Mouse (Mus musculus) E14TG2a.4 (cell line): Measurements from ENCODE around the gene Wdr82.

Experiments used
- H3K27me3 ChIP-seq: 2 replicates; pipeline ENCODE4 v1.6.1; 2014; ENCODE audit warnings: low read length, control low read depth; ENCODE audit not compliant: insufficient read depth
- H3K36me3 ChIP-seq: 2 replicates; pipeline ENCODE4 v1.6.1; 2014; ENCODE audit warnings: low read length, control low read depth; ENCODE audit not compliant: insufficient read depth
- H3K4me1 ChIP-seq: replicated peaks from 2 replicates; pipeline ENCODE4 v1.6.1; 2014; ENCODE audit warnings: low read depth, low read length, control low read depth
- H3K4me3 ChIP-seq: replicated peaks from 2 replicates; pipeline ENCODE4 v1.5.1; 2014; ENCODE audit warnings: mild to moderate bottlenecking, low read length
- H3K9me3 ChIP-seq: 2 replicates; pipeline ENCODE4 v1.6.1; 2014; ENCODE audit warnings: low read length, control low read depth
- CTCF ChIP-seq: conservative IDR thresholded peaks from 2 replicates; pipeline ENCODE4 v1.5.1; 2014; ENCODE audit warnings: low read length
- NANOG ChIP-seq: IDR thresholded peaks from 2 replicates; pipeline ENCODE4 v1.6.1; 2014; ENCODE audit warnings: borderline replicate concordance, low read length, mixed read lengths
- POU5F1 ChIP-seq: IDR thresholded peaks from 2 replicates; pipeline ENCODE4 v1.6.1; 2014; ENCODE audit warnings: low read length, borderline replicate concordance

Wdr82 gene

DNA sequence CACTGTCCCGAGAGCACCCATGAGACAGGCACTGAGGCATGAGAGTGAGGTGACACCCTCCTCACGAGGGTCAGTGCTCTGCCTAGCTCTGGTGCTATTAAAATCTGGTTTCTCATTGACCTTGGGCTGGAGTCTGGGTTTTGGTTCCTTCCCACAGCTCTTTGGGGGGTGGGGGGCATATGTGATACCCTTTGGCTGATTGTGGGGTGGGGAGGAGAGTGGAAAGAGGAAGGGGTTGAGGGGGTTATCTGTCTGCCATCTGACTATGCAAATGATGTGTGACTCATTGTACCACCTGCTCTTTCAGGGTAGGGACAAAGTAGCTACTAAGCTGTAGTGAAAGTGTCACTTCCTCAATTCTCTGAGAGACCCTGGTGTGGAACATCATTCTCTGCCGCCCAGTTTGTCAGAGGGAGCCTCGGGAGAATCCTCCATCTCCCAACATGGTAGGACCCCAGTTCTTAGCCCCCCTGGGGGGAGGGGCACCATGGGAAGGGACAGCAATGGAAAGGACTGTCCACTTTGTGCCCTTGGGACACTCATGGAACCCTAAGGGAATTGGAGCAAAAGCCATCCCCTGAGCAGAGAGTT lies 51.6 kb downstream of the Wdr82 start, which contains the start of gene Tlr9:
TSS of gene Tlr9 (plus strand) at position 338 of the 591 bp plus-strand sequence.
- H3K4me3 ChIP-seq, result no peak within 1 kb of the TSS
- no peaks in the 10 kb centered on the region for H3K36me3 ChIP-seq
- H3K9me3 ChIP-seq, result peaks cover 6% of the 10 kb centered on the region
- H3K4me1 ChIP-seq, result peaks cover 21% of the 10 kb centered on the region
- peaks cover 46% of the 10 kb centered on the region for H3K27me3 ChIP-seq
- no peak for TF ChIP-seq POU5F1
- TF ChIP-seq CTCF, result no peak
- no peak for TF ChIP-seq NANOG

GRCm38 (mm10) chr9:106222994-106223393 lies 52.3 kb downstream of the Wdr82 start:
- Histone ChIP-seq H3K27me3 (peaks cover 46% of the 10 kb centered on the region), H3K9me3 (peaks cover 6% of the 10 kb centered on the region), H3K36me3 (no peaks in the 10 kb centered on the region), H3K4me1 (peaks cover 25% of the 10 kb centered on the region), H3K4me3 (no peak overlapping the region)
- TF ChIP-seq NANOG, result no peak
- TF ChIP-seq POU5F1, result no peak
- no peak for TF ChIP-seq CTCF

GRCm38 (mm10) chr9:106225469-106226150 lies 54.9 kb downstream of the Wdr82 start:
- Histone ChIP-seq H3K4me1 (peaks cover 40% of the 10 kb centered on the region), H3K27me3 (peaks cover 46% of the 10 kb centered on the region), H3K36me3 (no peaks in the 10 kb centered on the region), H3K9me3 (no peaks in the 10 kb centered on the region), H3K4me3 (peak overlapping the region; percentile 76)
- no peak for TF ChIP-seq NANOG
- TF ChIP-seq POU5F1, result no peak
- no peak for TF ChIP-seq CTCF

GRCm38 (mm10) chr9:106226151-106226682 lies 55.5 kb downstream of the Wdr82 start:
- Histone ChIP-seq H3K4me1 (peaks cover 46% of the 10 kb centered on the region), H3K9me3 (no peaks in the 10 kb centered on the region), H3K36me3 (no peaks in the 10 kb centered on the region), H3K27me3 (peaks cover 46% of the 10 kb centered on the region), H3K4me3 (peak overlapping the region; percentile 76)
- TF ChIP-seq POU5F1 (no peak), NANOG (no peak)

DNA sequence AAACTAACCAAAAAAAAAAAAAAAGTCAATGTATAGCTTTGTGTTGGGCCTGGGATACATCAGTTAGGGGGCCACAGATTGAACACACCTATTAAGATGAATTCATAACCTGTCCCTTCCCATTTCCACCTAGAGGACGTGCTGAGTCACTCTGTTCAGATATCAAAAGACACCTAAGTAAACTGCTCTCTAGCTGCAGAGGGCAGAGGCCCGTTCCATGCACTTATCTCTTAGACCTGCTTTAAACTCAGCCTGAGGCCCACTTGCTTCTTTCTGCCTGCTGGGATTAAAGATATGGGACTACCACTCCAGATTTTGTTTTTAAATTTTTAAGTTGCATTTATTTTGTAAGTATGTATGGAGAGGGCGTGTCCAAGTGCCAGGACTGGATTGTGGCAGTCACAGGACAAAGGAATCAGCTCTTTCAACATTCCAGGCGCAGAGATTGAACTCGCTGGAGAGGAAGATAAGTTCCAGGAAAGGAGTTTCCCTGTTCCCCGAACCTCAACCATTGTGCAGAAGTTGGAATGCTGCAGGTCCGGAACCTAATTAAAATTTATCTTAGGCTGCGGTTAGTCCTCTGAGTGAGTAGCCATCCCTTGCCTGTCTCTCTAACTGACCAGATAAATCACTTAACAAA lies 57.2 kb downstream of the Wdr82 start:
- H3K27me3 ChIP-seq, result peaks cover 38% of the 10 kb centered on the region
- no peaks in the 10 kb centered on the region for H3K9me3 ChIP-seq
- no peaks in the 10 kb centered on the region for H3K36me3 ChIP-seq
- no peak for TF ChIP-seq POU5F1
- no peak for TF ChIP-seq CTCF
- no peak for TF ChIP-seq NANOG
- H3K4me1 ChIP-seq, result peaks cover 50% of the 10 kb centered on the region
- no peak overlapping the region for H3K4me3 ChIP-seq

GRCm38 (mm10) chr9:106230051-106230733 lies 59.5 kb downstream of the Wdr82 start:
- Histone ChIP-seq H3K27me3 (peaks cover 16% of the 10 kb centered on the region), H3K9me3 (no peaks in the 10 kb centered on the region), H3K4me1 (peaks cover 55% of the 10 kb centered on the region), H3K4me3 (no peak overlapping the region), H3K36me3 (peaks cover 20% of the 10 kb centered on the region)
- TF ChIP-seq POU5F1 (no peak), NANOG (no peak), CTCF (no peak)

DNA sequence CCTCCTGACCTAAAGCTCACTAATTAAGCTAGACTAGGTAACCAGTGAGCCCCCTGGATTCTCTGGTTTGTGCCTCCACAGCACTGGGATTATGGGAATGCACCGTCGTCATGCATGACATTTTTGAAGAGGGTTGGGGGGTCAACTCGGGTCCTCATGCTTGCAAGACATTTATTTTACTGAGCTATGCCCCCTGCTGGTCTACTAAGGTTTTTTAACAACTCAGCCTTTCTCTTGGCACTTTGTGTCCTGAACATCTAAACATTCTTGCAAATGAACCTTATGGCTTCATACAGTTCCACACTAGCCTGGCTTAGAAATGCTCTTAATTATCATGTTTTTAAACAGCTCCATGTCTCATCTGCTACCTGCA lies 60.0 kb downstream of the Wdr82 start:
- H3K9me3 ChIP-seq, result no peaks in the 10 kb centered on the region
- H3K27me3 ChIP-seq, result peaks cover 10% of the 10 kb centered on the region
- TF ChIP-seq NANOG (no peak), POU5F1 (no peak), CTCF (peak; percentile 37)
- H3K36me3 ChIP-seq, result peaks cover 24% of the 10 kb centered on the region
- peaks cover 54% of the 10 kb centered on the region for H3K4me1 ChIP-seq
- no peak overlapping the region for H3K4me3 ChIP-seq

DNA sequence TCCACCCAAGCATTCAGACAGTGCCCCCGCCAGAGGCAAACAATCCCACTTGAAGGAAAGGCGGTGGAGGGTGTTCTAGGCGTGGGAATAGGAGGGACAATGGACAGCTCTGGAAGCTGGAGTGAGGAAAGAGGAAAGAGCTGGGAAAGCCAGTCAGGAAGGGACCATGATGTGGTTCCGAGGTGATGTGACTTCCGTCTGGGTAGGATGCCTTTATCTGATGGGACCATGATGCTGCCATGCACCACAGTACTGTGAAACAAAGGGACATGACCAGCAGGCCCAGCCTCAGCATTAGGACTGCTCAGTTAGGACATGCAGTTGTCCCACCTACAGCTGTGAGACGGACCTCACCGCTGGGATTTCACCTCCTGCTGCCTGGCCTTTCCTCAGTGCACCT lies 60.5 kb downstream of the Wdr82 start:
- Histone ChIP-seq H3K36me3 (peaks cover 29% of the 10 kb centered on the region), H3K27me3 (peaks cover 6% of the 10 kb centered on the region), H3K9me3 (no peaks in the 10 kb centered on the region), H3K4me1 (peaks cover 51% of the 10 kb centered on the region), H3K4me3 (no peak overlapping the region)
- TF ChIP-seq NANOG, result no peak
- no peak for TF ChIP-seq CTCF
- TF ChIP-seq POU5F1, result no peak
